Comparison of ENCODE assay signal across 13 mouse cellular contexts in genomic region chrX:11943367-11943766, GRCm38 (mm10).
DNase-seq lines count a peak whose midpoint lies in the region; ATAC-seq lines count a peak whose summit lies in the region.
"Had no signal": no experiment of that assay in that cellular context is flagged by ENCODE, and none has a peak within 500 bp of the region (broad histone marks: within the 10 kb centered on the region; RNA-seq: fewer than 3 reads in every experiment).

No protein-coding gene starts in this region.

- no peaks in the 10 kb centered on the region for H3K4me1 ChIP-seq in heart, embryonic 10.5 days
- H3K4me1 ChIP-seq in hindbrain, embryonic 13.5 days (replicated peaks) = peaks cover 4% of the 10 kb centered on the region
- H3K4me1 ChIP-seq in hindbrain, embryonic 12.5 days = peaks cover 8% of the 10 kb centered on the region

- ATAC-seq in hindbrain, embryonic 13.5 days (ENCODE audit: low FRiP score) = no peak
- no peak for ATAC-seq in hindbrain, embryonic 12.5 days (ENCODE audit: low FRiP score)

- H3K27me3 ChIP-seq in heart, embryonic 10.5 days (ENCODE audit: insufficient read depth, poor library complexity, severe bottlenecking) = peaks cover 74% of the 10 kb centered on the region; the same call in 1 of the 2 replicates
- H3K27me3 ChIP-seq in hindbrain, embryonic 13.5 days = peaks cover 16% of the 10 kb centered on the region; the same call in 1 of the 2 replicates
- peaks cover 5% of the 10 kb centered on the region for H3K27me3 ChIP-seq in hindbrain, embryonic 12.5 days
- H3K27me3 ChIP-seq: embryonic facial prominence, embryonic 15.5 days had no signal

- H3K4me2 ChIP-seq in hindbrain, embryonic 13.5 days = no peak overlapping the region
- no peak overlapping the region for H3K4me2 ChIP-seq in hindbrain, embryonic 12.5 days (replicated peaks)
- H3K4me2 ChIP-seq: embryonic facial prominence, embryonic 15.5 days; hindbrain, embryonic 14.5 days; midbrain, embryonic 11.5 days had no signal

- 46% methylated on average over 10 of the region's 10 CpGs for WGBS in heart, embryonic 10.5 days
- 77% methylated on average over 10 of the region's 10 CpGs for WGBS in hindbrain, embryonic 13.5 days
- 62% methylated on average over 10 of the region's 10 CpGs for WGBS in hindbrain, embryonic 12.5 days

- DNase-seq in heart, adult 11 months = peak; percentile 97
- no peak for DNase-seq in heart, embryonic 10.5 days (ENCODE audit: low spot score)
- peak; percentile 73 for DNase-seq in fibroblast of lung, adult 2 months (ENCODE audit: low read depth)
- DNase-seq in kidney, postnatal 10 days = peak; percentile 21
- peak; percentile 43 for DNase-seq in lung, postnatal 25 days (ENCODE audit: low spot score)
- DNase-seq in frontal cortex, postnatal 14 days (ENCODE audit: low spot score in 2 of 2) = no peak
- DNase-seq: cerebellum, adult 11 months; layer of hippocampus, postnatal 36 days had no signal

- no peaks in the 10 kb centered on the region for H3K36me3 ChIP-seq in heart, embryonic 10.5 days
- no peaks in the 10 kb centered on the region for H3K36me3 ChIP-seq in hindbrain, embryonic 13.5 days
- H3K36me3 ChIP-seq in hindbrain, embryonic 12.5 days = no peaks in the 10 kb centered on the region
- H3K36me3 ChIP-seq: embryonic facial prominence, embryonic 15.5 days had no signal

- no peak overlapping the region for H3K9ac ChIP-seq in hindbrain, embryonic 13.5 days
- H3K9ac ChIP-seq in hindbrain, embryonic 12.5 days = no peak overlapping the region
- H3K9ac ChIP-seq: embryonic facial prominence, embryonic 15.5 days; hindbrain, embryonic 14.5 days had no signal

- H3K4me3 ChIP-seq in heart, embryonic 10.5 days = no peak overlapping the region
- H3K4me3 ChIP-seq in hindbrain, embryonic 13.5 days = no peak overlapping the region
- H3K4me3 ChIP-seq in hindbrain, embryonic 12.5 days = no peak overlapping the region
- H3K4me3 ChIP-seq: embryonic facial prominence, embryonic 15.5 days had no signal

- H3K9me3 ChIP-seq in heart, embryonic 10.5 days = no peaks in the 10 kb centered on the region
- no peaks in the 10 kb centered on the region for H3K9me3 ChIP-seq in hindbrain, embryonic 13.5 days
- no peaks in the 10 kb centered on the region for H3K9me3 ChIP-seq in hindbrain, embryonic 12.5 days (replicated peaks)
- H3K9me3 ChIP-seq: embryonic facial prominence, embryonic 15.5 days had no signal

- no peak overlapping the region for H3K27ac ChIP-seq in heart, embryonic 10.5 days
- no peak overlapping the region for H3K27ac ChIP-seq in hindbrain, embryonic 13.5 days
- H3K27ac ChIP-seq in hindbrain, embryonic 12.5 days = no peak overlapping the region
- H3K27ac ChIP-seq: embryonic facial prominence, embryonic 15.5 days; hindbrain, embryonic 14.5 days had no signal

Comparison
In these comparisons a context has a peak if more than half of its experiments do, and no peak if none do; other contexts are left out.
1. DNase-seq: peak in heart, adult 11 months (single experiment), fibroblast of lung, adult 2 months (single experiment), kidney, postnatal 10 days (single experiment) and lung, postnatal 25 days (single experiment); none in heart, embryonic 10.5 days (single experiment) and frontal cortex, postnatal 14 days (0 of 2).